Mouse (Mus musculus) ovary, postnatal 10 days (tissue): ENCODE data around the gene Fhit.

Experiments used
- DNase-seq: peaks from one replicate; pipeline ENCODE4 v3.0.0; 2022; ENCODE audit warnings: low spot score

Fhit gene

DNA sequence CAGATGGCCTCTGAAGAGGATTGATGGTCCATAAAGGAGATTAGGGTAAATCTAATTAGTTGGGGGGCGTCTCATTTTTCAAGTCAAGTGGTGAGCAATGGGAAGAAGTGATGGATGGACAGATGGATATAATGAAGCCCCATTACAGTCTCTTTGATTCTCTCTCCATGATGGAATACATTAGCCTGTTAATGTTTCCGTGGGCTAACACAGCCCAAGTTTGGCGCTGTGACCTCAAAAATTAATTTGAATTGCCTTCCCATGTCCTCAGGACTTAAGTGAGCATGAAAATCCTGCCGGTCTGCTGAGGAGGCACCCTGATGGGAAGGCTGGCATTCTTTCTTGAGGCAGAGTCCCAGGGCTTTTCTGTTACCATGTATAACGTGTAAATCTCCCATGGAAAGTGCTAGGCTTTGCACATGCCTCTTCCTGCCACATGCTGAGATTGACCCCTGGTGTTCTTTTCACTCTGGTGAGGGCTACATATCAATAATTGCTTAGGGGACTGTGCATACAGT is 1564.3 kb downstream of the Fhit start:
- DNase-seq = no peak

DNA sequence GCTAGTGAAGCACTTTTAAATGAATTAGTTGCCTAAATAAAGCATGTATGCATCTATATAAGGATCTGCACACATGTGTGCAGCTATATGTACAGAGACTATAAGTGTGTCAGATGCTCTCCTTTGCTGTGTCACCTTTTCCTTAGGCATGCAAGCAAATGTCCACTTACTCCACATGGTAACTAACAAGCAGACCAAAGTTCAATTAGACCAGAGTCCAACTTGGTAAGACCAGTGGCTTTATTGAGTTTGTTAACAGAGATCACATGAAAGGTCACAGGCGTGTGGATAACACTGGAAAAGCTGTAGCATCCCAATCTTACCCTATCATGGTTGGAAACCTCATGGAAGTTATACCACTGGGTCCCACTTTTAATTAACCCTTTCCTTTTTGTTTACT is 1572.7 kb downstream of the Fhit start:
- no peak for DNase-seq

- no peak for DNase-seq
These were observed 1573.9 kb downstream of the Fhit start for GRCm38 (mm10) chr14:9587900-9588299.

DNA sequence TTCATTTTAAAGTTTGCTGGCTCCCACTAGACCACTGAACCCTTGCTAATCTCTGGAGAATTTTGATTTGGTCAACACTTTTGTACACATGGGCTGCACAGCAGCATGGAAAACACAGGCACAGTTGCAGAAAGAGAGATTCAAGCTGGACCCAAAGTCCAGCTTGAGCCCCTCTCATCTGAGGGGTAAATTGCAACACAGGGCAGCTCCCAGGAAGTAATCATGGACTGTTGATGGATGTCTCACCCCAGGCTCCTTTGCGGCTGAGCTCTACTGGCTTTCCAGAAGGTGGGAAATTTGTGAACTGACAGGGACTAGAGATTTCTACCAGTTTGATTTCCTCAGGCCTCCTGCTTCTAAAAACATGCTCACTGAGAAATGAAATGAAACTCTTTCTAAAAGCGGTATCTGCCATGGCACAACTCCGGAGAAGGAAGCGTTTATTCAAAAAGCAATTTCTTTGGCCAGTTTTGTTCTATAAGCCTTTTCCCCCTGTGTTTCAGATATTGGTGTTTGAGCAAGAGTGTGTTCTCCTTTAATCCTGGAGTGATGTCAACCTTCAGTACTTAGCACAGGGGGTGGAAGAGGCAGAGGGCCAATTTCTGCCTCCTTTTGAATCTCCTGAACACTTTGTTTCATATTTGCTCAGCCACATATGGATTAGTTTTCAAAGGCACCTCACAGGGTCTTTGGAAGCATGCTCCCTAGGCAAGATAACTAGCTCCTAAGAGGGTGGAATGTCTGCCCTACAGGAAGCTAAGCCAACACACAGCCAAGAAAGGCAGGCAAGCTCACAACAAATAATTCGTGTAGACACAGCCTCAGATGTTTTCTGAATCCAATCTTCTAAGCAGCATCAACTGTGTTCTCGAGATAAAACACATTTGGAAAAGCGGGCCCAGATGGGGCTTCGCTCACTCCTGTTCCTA is 1578.3 kb downstream of the Fhit start:
- no peak for DNase-seq

GRCm38 (mm10) chr14:9556333-9556732 is 1605.5 kb downstream of the Fhit start:
- no peak for DNase-seq

DNA sequence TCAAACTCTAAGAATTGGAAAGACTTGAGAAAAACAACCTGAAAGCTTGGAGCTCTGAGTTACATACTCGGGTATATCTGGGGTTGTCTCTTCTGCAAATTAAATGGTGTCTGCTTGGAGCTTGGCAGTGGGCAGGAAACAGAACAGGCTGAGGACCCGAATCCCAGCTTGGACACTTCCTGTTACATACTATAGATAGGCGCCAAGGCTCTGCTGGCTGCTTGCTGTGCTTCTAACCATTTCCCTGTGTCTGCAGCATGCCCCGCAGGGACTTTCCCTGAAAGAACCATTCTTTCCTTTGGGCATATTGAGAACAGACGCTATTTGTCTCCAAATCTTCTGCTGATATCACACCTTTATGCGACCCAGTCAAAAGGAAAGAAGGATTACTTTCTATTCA is 1606.0 kb downstream of the Fhit start:
- DNase-seq = no peak

DNA sequence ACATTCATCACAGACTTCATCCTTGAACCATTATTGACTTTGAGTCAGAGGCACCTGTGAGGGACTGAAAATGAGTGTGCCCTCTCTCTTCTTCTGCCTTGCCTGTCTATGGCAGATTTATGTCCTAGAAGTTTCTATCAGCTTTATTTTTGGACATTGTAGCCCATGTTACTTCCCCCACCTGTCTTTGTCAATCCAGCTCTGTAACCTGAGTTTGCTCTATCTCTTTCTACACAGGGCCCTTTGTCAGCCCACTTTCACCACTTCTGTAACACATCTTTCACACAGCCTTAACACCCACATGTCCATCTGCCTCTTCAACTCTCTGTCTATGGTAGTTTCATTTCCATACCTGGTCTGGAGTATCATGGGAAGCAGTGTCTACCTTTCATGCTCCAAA is 1609.7 kb downstream of the Fhit start:
- no peak for DNase-seq

DNA sequence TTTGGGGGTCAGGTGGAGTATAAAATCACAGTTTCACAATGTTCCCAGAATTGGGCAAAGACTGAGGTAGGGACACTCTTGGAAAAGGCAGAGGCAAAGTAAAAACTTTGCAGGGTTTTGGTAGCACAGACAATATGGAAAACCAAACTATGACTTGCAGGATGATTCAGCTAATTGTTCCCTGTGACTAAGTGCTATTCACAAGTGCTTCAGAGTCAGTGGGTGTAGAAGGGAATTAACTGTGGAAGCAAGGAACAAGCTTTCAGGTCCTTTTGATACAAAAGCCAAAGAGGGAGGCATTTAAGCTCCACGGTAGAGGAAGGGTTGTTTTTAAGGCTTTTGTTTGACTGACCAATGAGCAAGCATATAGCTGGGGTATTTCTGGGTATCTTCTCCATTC is 1613.9 kb downstream of the Fhit start:
- no peak for DNase-seq

DNA sequence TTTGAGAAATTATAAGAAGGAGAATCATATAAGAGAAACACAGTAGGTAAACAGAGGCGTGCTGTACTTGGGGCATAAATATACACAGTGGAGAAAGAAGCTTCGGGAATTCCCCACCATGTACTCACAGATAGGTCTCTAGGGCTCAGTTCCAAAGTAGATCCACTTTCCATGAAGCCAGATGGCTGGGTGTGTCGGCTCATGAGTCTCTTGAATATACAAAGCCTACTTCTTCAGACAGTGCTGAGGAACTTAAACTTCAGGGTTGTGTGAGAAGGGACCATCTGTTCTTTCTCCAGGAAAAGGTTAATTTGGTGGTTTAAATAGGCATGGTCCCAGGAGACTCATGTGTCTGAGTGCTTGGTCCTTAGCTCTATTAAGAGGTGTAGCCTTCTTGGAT is 1617.5 kb downstream of the Fhit start:
- no peak for DNase-seq

DNA sequence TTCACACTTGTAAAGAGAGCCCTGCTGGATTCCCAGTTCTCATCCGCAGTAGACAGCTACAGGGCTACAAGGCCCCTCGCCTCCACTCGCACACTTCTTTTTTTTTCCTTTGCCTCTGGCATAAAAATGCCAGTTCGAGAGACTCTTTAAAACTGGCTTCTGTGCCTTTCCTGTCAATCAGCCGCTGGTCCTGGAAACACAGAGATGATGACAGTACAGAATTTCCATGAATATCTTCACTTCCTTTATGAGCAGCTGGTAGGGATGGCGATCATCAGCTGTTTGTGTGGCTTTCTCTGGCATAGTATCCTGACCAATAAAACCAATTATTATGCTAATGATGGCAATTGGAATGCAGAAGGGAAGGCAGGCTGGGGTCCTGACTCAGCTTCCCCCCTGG is 1626.3 kb downstream of the Fhit start:
- DNase-seq = no peak

- DNase-seq = no peak
These were observed 1632.6 kb downstream of the Fhit start for GRCm38 (mm10) chr14:9529247-9529646.

DNA sequence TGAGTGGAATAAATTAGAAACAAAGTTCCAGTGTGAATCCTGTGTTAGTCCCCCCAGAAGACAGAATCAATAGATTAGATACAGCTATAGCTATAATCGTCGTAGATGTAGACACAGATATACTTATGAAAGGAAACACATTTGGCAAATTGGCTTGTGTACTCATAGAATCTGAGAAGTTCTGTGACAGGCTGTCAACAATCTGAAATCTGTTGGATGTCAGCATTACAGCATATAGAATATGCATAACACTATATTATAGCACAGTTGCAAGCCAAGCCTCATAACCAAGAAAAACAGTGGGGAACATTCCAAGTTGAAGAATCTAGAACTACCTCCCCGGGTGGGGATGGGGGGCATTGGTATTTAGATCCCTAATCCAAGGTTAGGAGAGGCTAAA is 1635.7 kb downstream of the Fhit start:
- no peak for DNase-seq

DNA sequence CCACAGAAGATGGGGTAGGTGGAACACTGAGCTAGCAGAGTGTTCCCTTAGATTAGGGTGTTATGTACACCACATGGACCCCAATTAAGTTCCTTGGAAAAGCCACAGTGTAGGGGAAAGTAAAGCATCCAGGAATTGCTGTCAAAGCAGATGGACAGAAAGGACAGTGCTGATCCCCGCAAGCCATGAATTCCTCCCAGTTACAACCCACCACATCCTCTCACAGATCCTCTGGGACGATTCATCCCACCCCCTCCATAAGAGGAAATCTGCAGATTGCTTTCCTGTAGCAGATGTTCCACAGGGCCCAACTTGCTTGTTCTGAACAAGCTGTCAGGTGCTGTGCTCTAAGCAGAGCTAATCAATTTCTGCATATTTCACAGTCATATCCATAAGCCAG is 1644.2 kb downstream of the Fhit start:
- DNase-seq = no peak

GRCm38 (mm10) chr14:9509678-9510077 is 1652.2 kb downstream of the Fhit start:
- DNase-seq = no peak
